Mouse (Mus musculus) erythroid progenitor cell, adult 5-6 weeks (primary cell): ENCODE measurements around the gene B230217C12Rik. TPM values are rescaled to one million over a fixed set of nuclear protein-coding genes. Genes with fewer than 3 reads are reported as not detected.
"Not testable (repeated sequence)": the region's sequence is repeated elsewhere in the genome, so short reads cannot be mapped to it uniquely, and the experiment has no call there.

Source experiments
- ATAC-seq: replicated peaks from 2 replicates; pipeline ENCODE4 v1.8.0; 2016; ENCODE audit warnings: moderate number of reproducible peaks, mild to moderate bottlenecking, moderate TSS enrichment, inconsistent platforms; ENCODE audit not compliant: poor library complexity, low FRiP score, severe bottlenecking
- total RNA-seq, 2 experiments: library from RNA; stranded (forward) in 1 of 2; stranded (reverse) in 1 of 2; fragments of 150-400 nt in 1 of 2; fragments of 186-747, 209-891 nt in 1 of 2; gene quantifications; 2 replicates each; pipeline versions ENCODE4 v1.2.3 to v1.2.4; 2015 to 2017; ENCODE audit warnings: low replicate concordance in 2 of 2

Gene B230217C12Rik
- total RNA-seq, 2 experiments from 2014 or later = not detected

GRCm38 (mm10) chr11:97850367-97850766, 9.8 kb downstream of the B230217C12Rik start:
- ATAC-seq = no peak

GRCm38 (mm10) chr11:97851601-97852000, 11.0 kb downstream of the B230217C12Rik start:
- ATAC-seq = no peak

GRCm38 (mm10) chr11:97855473-97855872, 14.9 kb downstream of the B230217C12Rik start:
- ATAC-seq = no peak

GRCm38 (mm10) chr11:97862148-97862547, 21.6 kb downstream of the B230217C12Rik start:
- ATAC-seq = no peak

- ATAC-seq = no peak
These were observed 24.8 kb downstream of the B230217C12Rik start for GRCm38 (mm10) chr11:97865421-97865820.

- ATAC-seq = no peak
These were observed 25.7 kb downstream of the B230217C12Rik start for GRCm38 (mm10) chr11:97866091-97866888.

GRCm38 (mm10) chr11:97867591-97867990, 27.0 kb downstream of the B230217C12Rik start:
- ATAC-seq = no peak

GRCm38 (mm10) chr11:97872378-97872777, 31.8 kb downstream of the B230217C12Rik start:
- ATAC-seq = not testable (repeated sequence)

- no peak for ATAC-seq
These were observed 33.8 kb downstream of the B230217C12Rik start for GRCm38 (mm10) chr11:97874396-97874795.

GRCm38 (mm10) chr11:97877341-97877740, 36.8 kb downstream of the B230217C12Rik start:
- no peak for ATAC-seq

- no peak for ATAC-seq
These were observed 39.8 kb downstream of the B230217C12Rik start for GRCm38 (mm10) chr11:97880362-97880761.

- peak; percentile 88 for ATAC-seq
These were observed 43.0 kb downstream of the B230217C12Rik start for GRCm38 (mm10) chr11:97883542-97883917.

- ATAC-seq = peak; percentile 97
These were observed 43.5 kb downstream of the B230217C12Rik start, which contains the start of gene Fbxo47 for GRCm38 (mm10) chr11:97883918-97884600. TSS of gene Fbxo47 (minus strand) at chr11:97884154.

- no peak for ATAC-seq
These were observed 44.1 kb downstream of the B230217C12Rik start for GRCm38 (mm10) chr11:97884601-97885185.

- ATAC-seq = no peak
These were observed 44.8 kb downstream of the B230217C12Rik start for GRCm38 (mm10) chr11:97885296-97885915.

- no peak for ATAC-seq
These were observed 51.2 kb downstream of the B230217C12Rik start for GRCm38 (mm10) chr11:97891821-97892220.
